Mouse (Mus musculus) hindbrain, embryonic 14.5 days (tissue): ENCODE data around the gene Brf1. TPM values are rescaled to one million over a fixed set of nuclear protein-coding genes. Genes with fewer than 3 reads are reported as not detected.
A peak's percentile ranks its signal among the peaks of the same experiment; 100 is the strongest.

Experiments
- ATAC-seq: fragments of 200-750 bp; cut with Nextera tagmentation; 2 replicates; pipeline ENCODE4 v1.8.0; 2017; ENCODE audit warnings: moderate number of reproducible peaks, mild to moderate bottlenecking, moderate TSS enrichment, moderate library complexity; ENCODE audit not compliant: low FRiP score
- DNase-seq: peaks from one replicate; pipeline ENCODE4 v3.0.0-alpha.2; 2015; ENCODE audit warnings: low spot score
- H3K27ac ChIP-seq: fragments of 300-500 bp; sonication (generic); 2 replicates; pipeline ENCODE4 v1.5.1; 2014; ENCODE audit warnings: mild to moderate bottlenecking, moderate library complexity
- H3K27me3 ChIP-seq: fragments of 300-500 bp; sonication (generic); 2 replicates; pipeline ENCODE4 v1.6.1; 2014; ENCODE audit warnings: mild to moderate bottlenecking, low read length, mixed read lengths; ENCODE audit not compliant: control insufficient read depth, insufficient read depth
- H3K36me3 ChIP-seq: fragments of 300-500 bp; sonication (generic); replicated peaks from 2 replicates; pipeline ENCODE4 v1.6.1; 2014; ENCODE audit not compliant: control insufficient read depth, insufficient read depth
- H3K4me1 ChIP-seq: fragments of 300-500 bp; sonication (generic); replicated peaks from 2 replicates; pipeline ENCODE4 v1.6.1; 2014; ENCODE audit warnings: antibody characterized with exemption, low read length, mixed read lengths; ENCODE audit not compliant: control insufficient read depth, insufficient read depth
- H3K4me2 ChIP-seq: fragments of 300-500 bp; sonication (generic); replicated peaks from 2 replicates; pipeline ENCODE4 v1.6.1; 2014; ENCODE audit warnings: mild to moderate bottlenecking, moderate library complexity
- H3K4me3 ChIP-seq: fragments of 300-500 bp; sonication (generic); replicated peaks from 2 replicates; pipeline ENCODE4 v1.5.1; 2014; ENCODE audit warnings: mild to moderate bottlenecking, low read length
- H3K9ac ChIP-seq: fragments of 300-500 bp; sonication (generic); 2 replicates; pipeline ENCODE4 v1.6.1; 2014
- H3K9me3 ChIP-seq: fragments of 300-500 bp; sonication (generic); 2 replicates; pipeline ENCODE4 v1.6.1; 2016; ENCODE audit warnings: low read length; ENCODE audit not compliant: control insufficient read depth
- WGBS: fragments of 180-500 bp; shearing (Covaris S2); extraction: QIAGEN DNeasy Blood & Tissue Kit; methylation state at CpG from one replicate; pipeline ENCODE4 v1.1.7; 2014; 5-methylcytosine and 5-hydroxymethylcytosine counted together
- polyA plus RNA-seq: library from polyadenylated mRNA; unstranded; fragments of >200 nt; fragmentation: Nextera tagmentation; extraction: Ambion mirVana; gene quantifications from 2 replicates; pipeline ENCODE4 v1.2.1, GENCODE M21; 2014

The Brf1 gene
- polyA plus RNA-seq, 1 experiment from 2014 or later, result 46.3 TPM

DNA sequence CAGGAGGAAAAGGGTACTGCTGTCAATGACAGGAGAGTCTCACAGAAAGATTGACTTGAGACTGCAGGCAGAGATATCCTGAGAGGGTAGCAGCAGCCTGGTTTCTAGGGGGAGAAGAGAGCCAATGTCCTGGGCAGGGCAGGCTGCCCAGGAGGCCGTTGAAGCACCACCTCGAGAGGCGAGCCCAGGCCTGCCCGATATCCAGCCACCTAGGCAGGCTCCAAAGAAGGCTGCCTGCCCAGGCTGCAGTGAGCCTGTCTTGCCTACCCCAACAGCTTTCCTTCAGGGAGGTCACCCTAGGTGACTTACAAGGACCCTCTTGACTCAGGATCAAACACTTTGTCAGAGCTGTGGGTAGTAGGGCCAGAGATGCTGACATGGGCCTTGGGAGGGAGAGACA, 60.3 kb downstream of the Brf1 start:
- H3K27me3 ChIP-seq, result no peaks in the 10 kb centered on the region
- no peak for ATAC-seq
- no peaks in the 10 kb centered on the region for H3K36me3 ChIP-seq
- 88% methylated on average over 4 of the region's 4 CpGs for WGBS
- H3K27ac ChIP-seq, result no peak overlapping the region
- H3K4me1 ChIP-seq, result peaks cover 25% of the 10 kb centered on the region
- H3K4me2 ChIP-seq, result no peak overlapping the region
- no peak overlapping the region for H3K4me3 ChIP-seq
- no peak overlapping the region for H3K9ac ChIP-seq
- no peak for DNase-seq
- no peaks in the 10 kb centered on the region for H3K9me3 ChIP-seq

DNA sequence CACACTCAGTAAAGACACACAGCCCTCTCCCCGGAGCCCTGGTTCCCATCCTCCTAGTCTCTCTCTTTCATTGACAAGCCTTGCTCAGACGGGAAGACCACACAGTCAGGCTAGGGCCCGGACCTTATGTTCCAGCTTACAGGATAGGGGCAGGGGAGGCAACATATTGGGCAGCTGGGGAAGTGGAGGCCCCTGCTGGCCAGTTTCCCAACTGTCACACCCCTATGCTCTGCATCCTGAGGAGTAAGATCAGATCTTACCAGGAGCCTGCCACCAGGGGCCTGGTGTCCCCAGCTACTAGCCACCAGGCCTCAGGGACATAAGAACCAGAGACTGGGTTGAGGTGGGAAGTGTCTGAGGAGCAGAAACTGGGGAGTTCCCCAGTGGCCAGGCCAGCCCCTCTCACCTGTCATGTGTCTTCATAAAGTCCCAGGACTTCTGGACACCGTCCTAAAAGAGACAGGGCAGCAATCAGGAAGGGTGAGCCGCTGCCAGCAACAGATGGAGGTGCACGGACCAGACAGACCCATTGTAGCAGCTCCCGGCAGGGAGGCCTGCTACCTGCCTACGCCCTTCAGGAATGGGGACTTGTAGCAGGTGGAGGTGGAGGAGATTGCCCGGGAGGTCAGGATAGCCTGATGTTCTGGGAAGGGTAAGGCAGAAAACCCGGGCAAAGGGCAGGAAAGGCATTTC, 61.5 kb downstream of the Brf1 start:
- ATAC-seq, result no peak
- no peak overlapping the region for H3K4me2 ChIP-seq
- no peaks in the 10 kb centered on the region for H3K36me3 ChIP-seq
- no peaks in the 10 kb centered on the region for H3K27me3 ChIP-seq
- H3K4me1 ChIP-seq, result peaks cover 25% of the 10 kb centered on the region
- WGBS, result 63% methylated on average over 10 of the region's 10 CpGs
- DNase-seq, result no peak
- H3K4me3 ChIP-seq, result no peak overlapping the region
- no peak overlapping the region for H3K9ac ChIP-seq
- H3K27ac ChIP-seq, result no peak overlapping the region
- H3K9me3 ChIP-seq, result no peaks in the 10 kb centered on the region

DNA sequence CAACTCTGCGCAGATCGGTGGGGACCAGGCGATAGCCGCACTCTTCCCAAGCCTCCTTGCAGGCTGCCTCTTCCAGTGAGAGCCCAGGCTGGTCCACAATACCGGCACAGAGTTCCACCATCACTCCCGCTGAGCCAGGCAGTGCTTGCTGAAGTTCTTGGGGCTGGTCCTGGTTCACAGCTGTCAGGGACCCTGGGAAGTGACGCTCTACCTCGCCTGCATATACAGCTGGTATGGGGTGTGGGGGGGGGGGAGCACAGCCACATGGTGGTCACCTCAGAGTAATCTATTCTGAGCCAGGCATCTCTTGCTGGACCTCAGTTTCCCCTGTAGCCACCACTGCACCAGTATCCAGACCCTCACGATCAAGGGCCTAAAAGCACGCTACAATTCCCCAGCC, 62.1 kb downstream of the Brf1 start:
- no peak for ATAC-seq
- no peak for DNase-seq
- H3K36me3 ChIP-seq, result no peaks in the 10 kb centered on the region
- no peaks in the 10 kb centered on the region for H3K27me3 ChIP-seq
- H3K9ac ChIP-seq, result no peak overlapping the region
- H3K9me3 ChIP-seq, result no peaks in the 10 kb centered on the region
- H3K27ac ChIP-seq, result no peak overlapping the region
- no peak overlapping the region for H3K4me3 ChIP-seq
- 85% methylated on average over 10 of the region's 10 CpGs for WGBS
- peaks cover 25% of the 10 kb centered on the region for H3K4me1 ChIP-seq
- H3K4me2 ChIP-seq, result no peak overlapping the region

GRCm38 (mm10) chr12:112937906-112938305, 62.6 kb downstream of the Brf1 start:
- Histone ChIP-seq H3K27ac (no peak overlapping the region), H3K27me3 (no peaks in the 10 kb centered on the region), H3K9me3 (no peaks in the 10 kb centered on the region), H3K4me2 (no peak overlapping the region), H3K9ac (no peak overlapping the region), H3K36me3 (no peaks in the 10 kb centered on the region), H3K4me3 (no peak overlapping the region), H3K4me1 (peaks cover 25% of the 10 kb centered on the region)
- ATAC-seq (no peak), DNase-seq (no peak)
- 58% methylated on average over 9 of the region's 9 CpGs for WGBS

GRCm38 (mm10) chr12:112932647-112933046, 67.9 kb downstream of the Brf1 start:
- WGBS, result 76% methylated on average over 7 of the region's 7 CpGs
- H3K27ac ChIP-seq, result no peak overlapping the region
- no peaks in the 10 kb centered on the region for H3K9me3 ChIP-seq
- no peak for DNase-seq
- no peak overlapping the region for H3K4me3 ChIP-seq
- H3K4me2 ChIP-seq, result no peak overlapping the region
- no peaks in the 10 kb centered on the region for H3K36me3 ChIP-seq
- H3K27me3 ChIP-seq, result peaks cover 8% of the 10 kb centered on the region; the same call in 1 of the 2 replicates
- no peak overlapping the region for H3K9ac ChIP-seq
- H3K4me1 ChIP-seq, result peaks cover 14% of the 10 kb centered on the region
- no peak for ATAC-seq

- peak; percentile 69 for DNase-seq
- Histone ChIP-seq H3K9me3 (no peaks in the 10 kb centered on the region), H3K36me3 (no peaks in the 10 kb centered on the region), H3K4me1 (peaks cover 29% of the 10 kb centered on the region), H3K9ac (peak within 1 kb of the TSS; percentile 91), H3K4me2 (peak within 1 kb of the TSS; percentile 84), H3K27me3 (peaks cover 8% of the 10 kb centered on the region; the same call in 1 of the 2 replicates), H3K27ac (peak within 1 kb of the TSS; percentile 91), H3K4me3 (peak within 1 kb of the TSS; percentile 79)
- WGBS, result under 1% methylated on average over 47 of the region's 85 CpGs
- ATAC-seq, result peak; percentile 73
Observed at GRCm38 (mm10) chr12:112929562-112930352, 70.7 kb downstream of the Brf1 start, which contains the start of gene Jag2. Gene Jag2, minus strand, starts transcription at chr12:112929776.

- ATAC-seq, result peak; percentile 63
- 1% methylated on average over 114 of the region's 124 CpGs for WGBS
Observed at GRCm38 (mm10) chr12:112928401-112929241, 71.9 kb downstream of the Brf1 start.

GRCm38 (mm10) chr12:112927265-112927664, 73.2 kb downstream of the Brf1 start:
- no peak overlapping the region for H3K4me3 ChIP-seq
- no peaks in the 10 kb centered on the region for H3K9me3 ChIP-seq
- ATAC-seq (no peak), DNase-seq (no peak)
- peaks cover 8% of the 10 kb centered on the region; the same call in 1 of the 2 replicates for H3K27me3 ChIP-seq
- H3K4me1 ChIP-seq, result peaks cover 29% of the 10 kb centered on the region
- no peak overlapping the region for H3K27ac ChIP-seq
- WGBS, result 64% methylated on average over 14 of the region's 14 CpGs
- H3K4me2 ChIP-seq, result peak overlapping the region; percentile 84
- H3K36me3 ChIP-seq, result no peaks in the 10 kb centered on the region
- no peak overlapping the region for H3K9ac ChIP-seq

More at GRCm38 (mm10) chr12:112928401-112929241, 71.9 kb downstream of the Brf1 start:
- H3K9me3 ChIP-seq, result no peaks in the 10 kb centered on the region
- DNase-seq, result peak; percentile 54
- no peaks in the 10 kb centered on the region for H3K36me3 ChIP-seq
- peak overlapping the region; percentile 84 for H3K4me2 ChIP-seq
- H3K27ac ChIP-seq, result peak overlapping the region; percentile 91
- H3K4me3 ChIP-seq, result peak overlapping the region; percentile 79
- peaks cover 29% of the 10 kb centered on the region for H3K4me1 ChIP-seq
- H3K27me3 ChIP-seq, result peaks cover 8% of the 10 kb centered on the region; the same call in 1 of the 2 replicates
- H3K9ac ChIP-seq, result peak overlapping the region; percentile 91

- no peak for DNase-seq
- H3K4me1 ChIP-seq, result peaks cover 29% of the 10 kb centered on the region
- 94% methylated on average over 6 of the region's 6 CpGs for WGBS
- no peak overlapping the region for H3K9ac ChIP-seq
- H3K27ac ChIP-seq, result no peak overlapping the region
- no peak overlapping the region for H3K4me3 ChIP-seq
- no peak for ATAC-seq
- peaks cover 4% of the 10 kb centered on the region; the same call in 1 of the 2 replicates for H3K27me3 ChIP-seq
- no peaks in the 10 kb centered on the region for H3K36me3 ChIP-seq
- H3K4me2 ChIP-seq, result no peak overlapping the region
- no peaks in the 10 kb centered on the region for H3K9me3 ChIP-seq
Observed at GRCm38 (mm10) chr12:112925950-112926349, 74.6 kb downstream of the Brf1 start.
